Mouse (Mus musculus) brain, embryonic 14.5 days (tissue): Measurements from ENCODE around the gene Vwce.

Experiments
- CTCF ChIP-seq: fragments of 200-500 bp; IDR thresholded peaks from 2 replicates; pipeline ENCODE4 v1.5.1; 2012; ENCODE audit warnings: inconsistent platforms, mild to moderate bottlenecking, moderate library complexity, borderline replicate concordance; ENCODE audit not compliant: insufficient read depth, insufficient read length; ENCODE audit errors: extremely low read depth
- POLR2A ChIP-seq: fragments of 200-500 bp; IDR thresholded peaks from 2 replicates; pipeline ENCODE4 v1.6.1; 2012; ENCODE audit warnings: mild to moderate bottlenecking, inconsistent platforms, borderline replicate concordance; ENCODE audit not compliant: poor library complexity, insufficient read depth, insufficient read length, severe bottlenecking; ENCODE audit errors: extremely low read depth

DNA sequence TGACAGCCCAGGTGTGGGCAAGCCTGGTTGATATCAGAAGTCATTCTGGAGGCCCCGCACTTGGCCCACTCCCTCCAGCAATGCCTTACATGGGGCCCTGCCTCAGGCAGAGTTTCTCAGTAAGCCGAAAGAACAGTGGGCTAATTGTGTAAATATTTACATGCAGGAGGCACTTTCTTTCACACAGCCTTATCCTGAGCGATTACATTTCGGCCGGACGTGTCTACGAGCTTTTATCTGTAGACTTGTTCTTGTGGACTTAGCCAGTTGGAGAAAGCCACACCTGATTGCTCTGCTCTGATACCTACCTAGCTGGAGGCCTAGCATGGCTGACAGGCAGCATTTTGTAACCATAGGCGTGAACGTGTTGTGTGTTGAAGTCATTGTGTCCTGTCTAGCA lies 65.8 kb downstream of the Vwce start:
- TF ChIP-seq CTCF (no peak), POLR2A (no peak)
